Comparison of ENCODE assay signal across 9 mouse cellular contexts in genomic region chr9:48760449-48761174, GRCm38 (mm10).
DNase-seq lines count a peak whose midpoint lies in the region; ATAC-seq lines count a peak whose summit lies in the region.
"Had no signal": no experiment of that assay in that cellular context is flagged by ENCODE, and none has a peak within 500 bp of the region (broad histone marks: within the 10 kb centered on the region; RNA-seq: fewer than 3 reads in every experiment).

No protein-coding gene starts in this region.

- no peak overlapping the region for H3K9ac ChIP-seq in hindbrain, embryonic 12.5 days
- no peak overlapping the region for H3K9ac ChIP-seq in stomach, embryonic 14.5 days (replicated peaks; ENCODE audit: low read depth, low read length)
- H3K9ac ChIP-seq: liver, embryonic 15.5 days had no signal

- no peak overlapping the region for H3K4me3 ChIP-seq in hindbrain, embryonic 12.5 days
- H3K4me3 ChIP-seq in stomach, embryonic 14.5 days (ENCODE audit: low read depth, low read length) = no peak overlapping the region
- H3K4me3 ChIP-seq: liver, embryonic 15.5 days had no signal

- peak; percentile 86 to 90 for DNase-seq in adrenal gland, adult (ENCODE audit: inconsistent age in 2 of 2, low spot score in 1 of 2)
- DNase-seq in cerebellum, adult 18-20 months = peak; percentile 49 to 52
- peak; percentile 65 for DNase-seq in gastrocnemius, adult 18-20 months (ENCODE audit: low spot score)
- DNase-seq in layer of hippocampus, postnatal 14 days (ENCODE audit: low spot score in 2 of 2) = peak; percentile 59 to 74
- DNase-seq in lung, postnatal 4 days = peak; percentile 79 to 89
- no peak for DNase-seq in thymus, postnatal 36 days

- peaks cover 47% of the 10 kb centered on the region for H3K4me1 ChIP-seq in hindbrain, embryonic 12.5 days
- H3K4me1 ChIP-seq in stomach, embryonic 14.5 days (ENCODE audit: control insufficient read depth, insufficient read depth, low read length) = peaks cover 27% of the 10 kb centered on the region

- H3K4me2 ChIP-seq in hindbrain, embryonic 12.5 days (replicated peaks) = no peak overlapping the region
- 0 out of 2 replicates have a peak overlapping the region, but pooled peaks have one; percentile 5 for H3K4me2 ChIP-seq in stomach, embryonic 14.5 days (replicated peaks; ENCODE audit: low read depth, low read length)
- H3K4me2 ChIP-seq: liver, embryonic 15.5 days had no signal

- H3K36me3 ChIP-seq in hindbrain, embryonic 12.5 days = no peaks in the 10 kb centered on the region
- no peaks in the 10 kb centered on the region for H3K36me3 ChIP-seq in stomach, embryonic 14.5 days (ENCODE audit: control insufficient read depth, insufficient read depth, low read length)
- H3K36me3 ChIP-seq: liver, embryonic 15.5 days had no signal

- H3K9me3 ChIP-seq in hindbrain, embryonic 12.5 days (replicated peaks) = no peaks in the 10 kb centered on the region
- no peaks in the 10 kb centered on the region for H3K9me3 ChIP-seq in stomach, embryonic 14.5 days (ENCODE audit: control insufficient read depth, low read depth, low read length)
- H3K9me3 ChIP-seq: liver, embryonic 15.5 days had no signal

- H3K27me3 ChIP-seq in hindbrain, embryonic 12.5 days = no peaks in the 10 kb centered on the region
- no peaks in the 10 kb centered on the region for H3K27me3 ChIP-seq in stomach, embryonic 14.5 days (ENCODE audit: control insufficient read depth, insufficient read depth, low read length)
- H3K27me3 ChIP-seq: liver, embryonic 15.5 days had no signal

- H3K27ac ChIP-seq in hindbrain, embryonic 12.5 days = 0 out of 2 replicates have a peak overlapping the region, but pooled peaks have one; percentile 24
- H3K27ac ChIP-seq in stomach, embryonic 14.5 days (ENCODE audit: low read length) = peak overlapping the region; percentile 61; the same call in 1 of the 2 replicates
- H3K27ac ChIP-seq: liver, embryonic 15.5 days had no signal

- peak; percentile 45; the same call in 1 of the 2 replicates for ATAC-seq in hindbrain, embryonic 12.5 days (ENCODE audit: low FRiP score)
- peak; percentile 79 for ATAC-seq in stomach, embryonic 14.5 days (ENCODE audit: insufficient number of reproducible peaks, insufficient read depth, low FRiP score, low read depth)

- 58% methylated on average over 13 of the region's 13 CpGs for WGBS in hindbrain, embryonic 12.5 days
- 19% methylated on average over 13 of the region's 13 CpGs for WGBS in stomach, embryonic 14.5 days

Comparison
In these comparisons a context has a peak if more than half of its experiments do, and no peak if none do; other contexts are left out.
1. DNase-seq: peak in adrenal gland, adult (2 of 2), cerebellum, adult 18-20 months (2 of 2), gastrocnemius, adult 18-20 months (single experiment), layer of hippocampus, postnatal 14 days (2 of 2) and lung, postnatal 4 days (2 of 2); none in thymus, postnatal 36 days (0 of 2).